Mouse (Mus musculus) heart, embryonic 14.5 days (tissue): Measurements from ENCODE around the gene Rasgrp4. TPM values are rescaled to one million over a fixed set of nuclear protein-coding genes. Genes with fewer than 3 reads are reported as not detected.
A peak's percentile ranks its signal among the peaks of the same experiment; 100 is the strongest.

Source experiments
- ATAC-seq: fragments of 200-750 bp; cut with Nextera tagmentation; 2 replicates; pipeline ENCODE4 v1.8.0; 2017; ENCODE audit warnings: low read depth, moderate TSS enrichment; ENCODE audit not compliant: insufficient number of reproducible peaks, insufficient read depth, low FRiP score
- H3K27ac ChIP-seq, 2 experiments: fragments of 200-500 bp in 1 of 2; fragments of 300-500 bp in 1 of 2; sonication (generic) in 1 of 2; replicated peaks in 1 of 2; 2 replicates each; pipeline ENCODE4 v1.5.1; 2012 to 2014; ENCODE audit warnings: low read depth in 2 of 2, low read length in 2 of 2, control low read depth in 1 of 2, mild to moderate bottlenecking in 1 of 2, mixed read lengths in 1 of 2; ENCODE audit not compliant: control insufficient read depth in 1 of 2, insufficient read depth in 1 of 2
- H3K27me3 ChIP-seq: fragments of 300-500 bp; sonication (generic); 2 replicates; pipeline ENCODE4 v1.6.1; 2014; ENCODE audit warnings: mild to moderate bottlenecking, low read length, control low read depth; ENCODE audit not compliant: control insufficient read depth, insufficient read depth
- H3K36me3 ChIP-seq: fragments of 300-500 bp; sonication (generic); 2 replicates; pipeline ENCODE4 v1.6.1; 2014; ENCODE audit warnings: mild to moderate bottlenecking, control low read depth, low read length, mixed read lengths; ENCODE audit not compliant: control insufficient read depth, insufficient read depth
- H3K4me1 ChIP-seq, 2 experiments: fragments of 200-500 bp in 1 of 2; fragments of 300-500 bp in 1 of 2; sonication (generic) in 1 of 2; 2 replicates each; pipeline ENCODE4 v1.6.1; 2012 to 2014; ENCODE audit warnings: low read length in 2 of 2, control low read depth in 1 of 2, mixed read lengths in 1 of 2; ENCODE audit not compliant: control insufficient read depth in 2 of 2, insufficient read depth in 2 of 2
- H3K4me2 ChIP-seq: fragments of 300-500 bp; sonication (generic); 2 replicates; pipeline ENCODE4 v1.6.1; 2014; ENCODE audit warnings: mild to moderate bottlenecking, low read length
- H3K4me3 ChIP-seq, 2 experiments: fragments of 200-500 bp in 1 of 2; fragments of 300-500 bp in 1 of 2; sonication (generic) in 1 of 2; 2 replicates each; pipeline ENCODE4 v1.5.1; 2012 to 2014; ENCODE audit warnings: low read length in 2 of 2, mild to moderate bottlenecking in 2 of 2, control low read depth in 1 of 2, low read depth in 1 of 2, moderate library complexity in 1 of 2; ENCODE audit not compliant: control insufficient read depth in 1 of 2, insufficient read depth in 1 of 2
- H3K9ac ChIP-seq: fragments of 300-500 bp; sonication (generic); 2 replicates; pipeline ENCODE4 v1.6.1; 2014; ENCODE audit warnings: mild to moderate bottlenecking, low read length
- H3K9me3 ChIP-seq: fragments of 300-500 bp; sonication (generic); 2 replicates; pipeline ENCODE4 v1.6.1; 2016; ENCODE audit warnings: low read length, control low read depth; ENCODE audit not compliant: control insufficient read depth
- WGBS: fragments of 180-500 bp; shearing (Covaris S2); extraction: QIAGEN DNeasy Blood & Tissue Kit; methylation state at CpG from one replicate; pipeline ENCODE4 v1.1.7; 2014; 5-methylcytosine and 5-hydroxymethylcytosine counted together
- polyA plus RNA-seq: library from polyadenylated mRNA; unstranded; fragments of >200 nt; fragmentation: Nextera tagmentation; extraction: Ambion mirVana; gene quantifications from 2 replicates; pipeline ENCODE4 v1.2.1, GENCODE M21; 2014

The Rasgrp4 gene
- 0.39 and 0.43 TPM in 2 replicates for polyA plus RNA-seq

GRCm38 (mm10) chr7:29134693-29135386 lies at the start of gene Rasgrp4:
TSS of gene Rasgrp4 (plus strand) at chr7:29134851.
- Histone ChIP-seq H3K9me3 (no peaks in the 10 kb centered on the region), H3K27ac (no peak within 1 kb of the TSS), H3K9ac (no peak within 1 kb of the TSS), H3K4me3 (peak within 1 kb of the TSS; percentile 12 to 17; a peak in 2 of 4 replicates), H3K36me3 (no peaks in the 10 kb centered on the region), H3K4me2 (peak within 1 kb of the TSS; percentile 40), H3K27me3 (peaks cover 24% of the 10 kb centered on the region), H3K4me1 (peaks cover 0 to 3% of the 10 kb centered on the region in 2 experiments; a peak in 1 of 4 replicates)
- 2% methylated on average over 13 of the region's 20 CpGs for WGBS
- no peak for ATAC-seq

DNA sequence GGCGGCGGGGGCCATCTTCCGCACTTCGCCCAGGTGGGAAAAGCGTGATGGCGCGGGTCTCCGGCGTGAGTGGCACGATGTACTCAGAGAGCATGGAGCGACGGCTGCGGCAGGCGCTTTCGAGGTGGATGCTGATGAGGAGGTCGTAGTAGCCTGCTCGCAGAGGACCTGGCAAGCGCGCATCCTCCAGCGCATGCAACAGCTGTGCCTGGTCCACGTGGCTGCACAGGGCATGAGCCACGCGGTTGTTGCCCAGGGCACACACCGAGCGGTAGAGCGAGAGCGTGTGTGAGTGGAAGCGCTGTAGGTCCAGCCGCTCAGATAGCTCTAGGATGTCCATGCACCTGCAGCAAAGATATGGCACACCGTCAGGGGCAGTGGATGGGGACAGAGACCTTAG lies 48.7 kb upstream of the Rasgrp4 start:
- H3K27me3 ChIP-seq, result peaks cover 7% of the 10 kb centered on the region
- H3K4me1 ChIP-seq, result no peaks in the 10 kb centered on the region
- no peak overlapping the region for H3K4me2 ChIP-seq
- no peak overlapping the region for H3K9ac ChIP-seq
- 79% methylated on average over 30 of the region's 30 CpGs for WGBS
- no peak overlapping the region for H3K4me3 ChIP-seq
- H3K36me3 ChIP-seq, result no peaks in the 10 kb centered on the region
- ATAC-seq, result no peak
- no peaks in the 10 kb centered on the region for H3K9me3 ChIP-seq
- no peak overlapping the region for H3K27ac ChIP-seq

DNA sequence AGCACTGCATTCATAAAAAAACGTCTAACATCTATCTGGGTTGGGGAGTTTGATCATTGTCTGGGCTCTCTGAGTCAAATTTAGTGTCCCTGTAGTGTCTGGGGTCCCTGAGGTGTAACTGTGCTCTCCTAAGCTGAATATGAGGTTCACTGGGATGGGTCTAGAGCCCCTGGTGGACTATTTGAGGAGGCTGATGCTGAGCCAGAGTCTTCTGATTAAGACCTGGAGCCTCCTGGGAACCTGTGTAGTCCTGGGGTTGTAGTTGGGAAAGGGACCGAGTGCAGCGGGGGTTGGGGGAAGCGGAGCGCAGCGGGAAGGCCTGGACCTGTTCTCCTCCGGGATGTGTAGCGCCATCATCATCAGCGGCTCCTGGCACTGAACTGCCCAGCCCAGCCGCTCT lies 47.7 kb upstream of the Rasgrp4 start:
- Histone ChIP-seq H3K9ac (no peak overlapping the region), H3K4me1 (no peaks in the 10 kb centered on the region), H3K27me3 (peaks cover 7% of the 10 kb centered on the region), H3K4me2 (no peak overlapping the region), H3K36me3 (no peaks in the 10 kb centered on the region), H3K27ac (no peak overlapping the region), H3K4me3 (no peak overlapping the region), H3K9me3 (no peaks in the 10 kb centered on the region)
- no peak for ATAC-seq
- 89% methylated on average over 10 of the region's 10 CpGs for WGBS

DNA sequence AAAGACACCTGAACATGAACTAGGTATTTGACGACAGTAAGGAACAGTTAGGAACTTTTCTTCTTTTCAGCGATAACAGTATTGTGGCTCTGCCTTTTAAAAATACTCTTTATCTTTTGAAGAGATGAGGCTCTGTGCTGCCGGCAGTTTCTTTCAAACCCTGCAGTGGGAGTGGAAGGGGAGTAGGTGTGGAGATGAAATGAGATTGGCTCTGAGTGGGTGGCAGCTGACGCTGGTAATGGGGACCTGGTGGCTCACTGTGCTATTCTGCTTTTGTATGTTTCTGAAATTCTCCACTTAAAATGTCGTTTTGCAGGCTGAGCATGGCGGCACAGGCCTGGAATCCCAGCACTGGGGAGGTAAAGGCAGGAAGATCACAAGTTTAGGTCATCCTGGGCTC lies 45.8 kb upstream of the Rasgrp4 start:
- Histone ChIP-seq H3K4me2 (no peak overlapping the region), H3K4me3 (no peak overlapping the region), H3K27ac (no peak overlapping the region), H3K4me1 (no peaks in the 10 kb centered on the region), H3K27me3 (peaks cover 3% of the 10 kb centered on the region), H3K9ac (no peak overlapping the region), H3K9me3 (no peaks in the 10 kb centered on the region), H3K36me3 (no peaks in the 10 kb centered on the region)
- WGBS, result 53% methylated on average over 6 of the region's 6 CpGs
- no peak for ATAC-seq

DNA sequence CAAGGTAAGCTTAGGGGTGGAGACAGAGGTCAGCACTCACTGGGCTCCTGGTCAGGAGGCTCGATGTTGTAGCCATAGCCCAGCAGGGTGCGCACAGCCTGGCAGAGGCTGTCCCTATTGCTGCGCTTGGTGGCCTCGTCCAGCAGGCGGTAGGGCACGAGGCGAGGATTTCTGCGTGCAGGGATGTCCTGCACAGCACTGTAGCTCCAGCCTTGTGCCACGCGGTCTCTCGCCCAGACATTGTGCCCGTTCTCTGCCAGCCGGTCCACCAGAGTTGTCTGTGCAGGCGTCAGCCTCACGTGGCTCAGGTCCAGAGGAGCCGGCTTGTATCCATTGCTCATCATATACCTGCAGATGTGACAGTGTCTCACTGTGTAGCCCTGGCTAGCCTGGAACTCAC lies 37.5 kb upstream of the Rasgrp4 start:
- 79% methylated on average over 16 of the region's 16 CpGs for WGBS
- Histone ChIP-seq H3K9me3 (no peaks in the 10 kb centered on the region), H3K27me3 (no peaks in the 10 kb centered on the region), H3K4me1 (no peaks in the 10 kb centered on the region), H3K27ac (no peak overlapping the region), H3K9ac (no peak overlapping the region), H3K4me3 (no peak overlapping the region), H3K36me3 (no peaks in the 10 kb centered on the region), H3K4me2 (no peak overlapping the region)
- ATAC-seq, result 0 out of 2 replicates have a peak, but pooled peaks have one; percentile 9

DNA sequence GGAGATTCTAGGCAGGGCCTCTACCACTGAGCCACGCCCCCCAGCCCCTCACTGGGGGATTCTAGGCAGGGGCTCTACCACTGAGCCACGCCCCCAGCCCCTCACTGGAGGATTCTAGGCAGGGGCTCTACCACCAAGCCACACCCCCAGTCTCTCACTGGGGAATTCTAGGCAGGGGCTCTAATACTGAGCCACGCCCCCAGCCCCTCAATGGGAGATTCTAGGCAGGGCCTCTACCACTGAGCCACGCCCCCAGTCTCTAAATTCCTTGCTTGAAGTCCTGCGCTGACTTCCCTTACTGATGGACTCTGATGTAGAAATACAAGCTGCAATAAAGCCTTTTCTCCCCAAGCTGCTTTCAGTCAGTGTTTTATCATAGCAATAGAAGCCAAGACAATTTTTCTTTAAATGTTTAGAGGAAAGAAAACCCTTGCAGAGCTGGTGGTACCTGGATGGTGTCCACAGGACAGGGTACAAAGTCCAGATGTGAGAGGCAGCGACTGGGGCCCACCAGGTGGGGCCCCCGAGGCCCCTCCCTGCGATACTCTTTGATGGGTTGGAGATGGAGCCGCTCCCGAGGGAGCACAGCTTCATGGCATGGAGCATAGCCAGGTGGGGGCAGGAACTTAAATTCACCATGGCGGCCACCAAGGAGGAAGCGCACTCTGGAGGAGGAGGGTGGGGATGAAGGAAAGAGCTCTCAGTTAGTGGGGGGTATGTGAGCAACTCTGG lies 33.2 kb upstream of the Rasgrp4 start:
- no peaks in the 10 kb centered on the region for H3K27me3 ChIP-seq
- H3K9ac ChIP-seq, result no peak overlapping the region
- no peak for ATAC-seq
- WGBS, result 85% methylated on average over 12 of the region's 12 CpGs
- no peaks in the 10 kb centered on the region for H3K9me3 ChIP-seq
- H3K36me3 ChIP-seq, result no peaks in the 10 kb centered on the region
- H3K27ac ChIP-seq, result no peak overlapping the region
- H3K4me2 ChIP-seq, result no peak overlapping the region
- no peaks in the 10 kb centered on the region for H3K4me1 ChIP-seq
- no peak overlapping the region for H3K4me3 ChIP-seq

DNA sequence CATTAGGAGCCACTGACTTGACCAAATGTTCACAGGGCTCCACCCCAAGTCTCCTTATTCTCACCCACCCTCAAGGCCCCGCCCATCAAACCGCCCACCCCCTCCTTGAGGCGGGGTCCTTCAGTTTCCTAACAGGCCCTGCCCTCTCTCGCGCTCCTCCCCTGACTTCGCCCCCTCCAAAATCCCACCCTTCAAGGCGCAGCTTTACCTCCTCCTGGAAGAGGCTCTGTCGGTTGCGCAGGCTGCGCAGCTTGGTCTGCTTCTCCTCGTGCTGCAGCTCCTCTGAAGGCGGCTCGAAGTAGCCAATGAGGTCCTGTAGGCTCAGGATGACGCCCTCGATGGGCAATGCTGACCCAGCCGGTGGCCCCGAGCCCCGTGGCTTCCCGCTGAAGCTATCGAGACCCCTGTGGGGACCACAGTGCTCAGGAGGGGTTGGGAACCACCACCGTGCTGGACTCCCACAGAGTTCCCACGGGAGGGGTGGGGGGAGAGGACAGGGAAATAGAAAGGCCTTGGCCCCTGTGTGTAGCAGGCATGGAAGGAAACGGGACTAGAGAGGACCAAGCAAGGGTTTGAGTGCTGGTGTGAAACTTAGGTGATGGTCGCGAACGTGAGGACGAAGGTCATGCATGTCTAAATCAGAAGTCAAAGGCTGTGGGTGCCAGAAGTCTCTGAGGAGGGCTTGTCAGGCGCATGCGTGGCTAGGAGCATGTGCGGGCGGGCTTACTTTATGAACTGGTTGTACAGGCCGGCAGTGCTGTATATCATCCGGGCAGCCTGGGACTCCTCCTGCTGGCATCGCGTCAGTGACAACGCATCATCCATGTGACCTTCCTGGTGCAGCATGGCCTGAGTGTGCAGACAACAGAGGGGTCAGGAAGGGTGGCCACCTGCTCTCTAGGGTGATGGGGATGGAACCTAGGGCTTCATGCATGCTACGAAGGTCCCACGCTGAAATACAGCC lies 25.4 kb upstream of the Rasgrp4 start:
- Histone ChIP-seq H3K27me3 (0 out of 2 replicates have a peak, but pooled peaks cover 5% of the 10 kb centered on the region), H3K27ac (no peak overlapping the region), H3K9ac (no peak overlapping the region), H3K9me3 (no peaks in the 10 kb centered on the region), H3K36me3 (no peaks in the 10 kb centered on the region), H3K4me2 (peak overlapping the region; percentile 53), H3K4me3 (peak overlapping the region in 1 of 2 experiments; percentile 10; a peak in 2 of 4 replicates), H3K4me1 (peaks cover 0 to 4% of the 10 kb centered on the region in 2 experiments; a peak in 1 of 4 replicates)
- 25% methylated on average over 38 of the region's 38 CpGs for WGBS
- no peak for ATAC-seq
